8 mouse cellular contexts compared by ENCODE assay signal in the genomic region with DNA sequence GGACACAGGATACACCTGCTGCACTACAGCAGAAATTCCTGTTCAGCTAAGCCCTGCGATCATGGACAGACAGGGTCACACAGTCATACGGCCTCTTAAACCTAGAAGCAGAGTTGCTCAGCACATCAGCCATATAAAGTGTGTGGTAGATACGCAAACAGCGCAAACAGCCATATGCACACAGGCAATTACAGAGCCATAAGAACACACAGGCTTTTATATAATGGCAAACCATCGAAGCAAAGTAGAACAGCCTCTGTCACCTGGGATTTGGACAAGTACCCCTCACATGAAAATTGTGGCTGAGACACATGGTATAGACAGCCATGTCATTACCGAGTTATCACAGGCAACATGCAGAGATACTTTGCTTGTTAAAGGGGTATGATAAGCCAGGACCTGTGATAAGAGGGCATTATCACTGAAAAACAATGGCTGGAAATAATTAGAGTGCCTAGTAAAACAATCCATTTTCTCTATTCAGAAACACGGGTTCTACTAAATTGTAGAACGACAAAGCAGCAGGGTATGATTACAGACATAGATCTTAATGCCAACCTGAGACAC. TPM values are rescaled to one million over a fixed set of nuclear protein-coding genes. Genes with fewer than 3 reads are reported as not detected.
DNase-seq lines count a peak whose midpoint lies in the region; ATAC-seq lines count a peak whose summit lies in the region.

No protein-coding gene starts in this region.

- H3K27me3 ChIP-seq in kidney, embryonic 16.5 days (ENCODE audit: insufficient read depth, low read length) = no peaks in the 10 kb centered on the region
- H3K27me3 ChIP-seq in hindbrain, embryonic 16.5 days (replicated peaks; ENCODE audit: control insufficient read depth, insufficient read depth, low read length) = no peaks in the 10 kb centered on the region; the same call in 1 of the 2 replicates
- peaks cover 4% of the 10 kb centered on the region; the same call in 1 of the 2 replicates for H3K27me3 ChIP-seq in midbrain, embryonic 16.5 days (ENCODE audit: control insufficient read depth, insufficient read depth, low read depth, low read length)

- peaks cover 57% of the 10 kb centered on the region for H3K4me1 ChIP-seq in kidney, embryonic 16.5 days (ENCODE audit: insufficient read depth, low read length)
- peaks cover 18% of the 10 kb centered on the region for H3K4me1 ChIP-seq in hindbrain, embryonic 16.5 days (ENCODE audit: control insufficient read depth, insufficient read depth, low read depth, low read length)
- peaks cover 29% of the 10 kb centered on the region for H3K4me1 ChIP-seq in midbrain, embryonic 16.5 days (ENCODE audit: control insufficient read depth, insufficient read depth, low read length)

- no peaks in the 10 kb centered on the region for H3K36me3 ChIP-seq in kidney, embryonic 16.5 days (ENCODE audit: insufficient read depth, low read length)
- H3K36me3 ChIP-seq in hindbrain, embryonic 16.5 days (ENCODE audit: control insufficient read depth, insufficient read depth, low read length) = no peaks in the 10 kb centered on the region
- no peaks in the 10 kb centered on the region for H3K36me3 ChIP-seq in midbrain, embryonic 16.5 days (ENCODE audit: control insufficient read depth, insufficient read depth, low read length)

- H3K4me3 ChIP-seq in kidney, embryonic 16.5 days (ENCODE audit: low read length) = peak overlapping the region; percentile 55
- peak overlapping the region; percentile 55 for H3K4me3 ChIP-seq in hindbrain, embryonic 16.5 days (ENCODE audit: low read length)
- H3K4me3 ChIP-seq in midbrain, embryonic 16.5 days (ENCODE audit: low read depth, low read length) = peak overlapping the region; percentile 56

- H3K27ac ChIP-seq in kidney, embryonic 16.5 days (ENCODE audit: low read length) = peak overlapping the region; percentile 87; the same call in 1 of the 2 replicates
- H3K27ac ChIP-seq in hindbrain, embryonic 16.5 days (ENCODE audit: low read depth, low read length) = peak overlapping the region; percentile 81
- H3K27ac ChIP-seq in midbrain, embryonic 16.5 days (ENCODE audit: low read length) = peak overlapping the region; percentile 81

- H3K9me3 ChIP-seq in kidney, embryonic 16.5 days (ENCODE audit: low read length) = no peaks in the 10 kb centered on the region
- H3K9me3 ChIP-seq in hindbrain, embryonic 16.5 days (ENCODE audit: control insufficient read depth, low read length) = no peaks in the 10 kb centered on the region
- H3K9me3 ChIP-seq in midbrain, embryonic 16.5 days (replicated peaks; ENCODE audit: control insufficient read depth, low read length, poor library complexity, severe bottlenecking) = no peaks in the 10 kb centered on the region

- peak overlapping the region; percentile 100 for H3K4me2 ChIP-seq in kidney, embryonic 16.5 days (replicated peaks; ENCODE audit: low read depth, low read length)
- H3K4me2 ChIP-seq in hindbrain, embryonic 16.5 days (ENCODE audit: low read length) = peak overlapping the region; percentile 99
- H3K4me2 ChIP-seq in midbrain, embryonic 16.5 days (ENCODE audit: low read length) = peak overlapping the region; percentile 100

- DNase-seq in kidney, postnatal 25 days = no peak
- DNase-seq in spleen, postnatal 36 days (ENCODE audit: low spot score in 2 of 2) = no peak
- DNase-seq in spleen, adult 18-20 months = no peak
- DNase-seq in cerebellum, adult 9-11 months = no peak

- peak overlapping the region; percentile 75 for H3K9ac ChIP-seq in kidney, embryonic 16.5 days (replicated peaks; ENCODE audit: low read length)
- H3K9ac ChIP-seq in hindbrain, embryonic 16.5 days (ENCODE audit: low read depth, low read length) = 0 out of 2 replicates have a peak overlapping the region, but pooled peaks have one; percentile 72
- H3K9ac ChIP-seq in midbrain, embryonic 16.5 days (ENCODE audit: low read depth, low read length) = peak overlapping the region; percentile 76; the same call in 1 of the 2 replicates

- no peak for ATAC-seq in kidney, embryonic 16.5 days (ENCODE audit: low FRiP score, low TSS enrichment)
- peak; percentile 0; the same call in 1 of the 2 replicates for ATAC-seq in common myeloid progenitor, adult 5-6 weeks (replicated peaks; ENCODE audit: low read depth, poor library complexity, severe bottlenecking)
- no peak; the same call in 1 of the 2 replicates for ATAC-seq in hindbrain, embryonic 16.5 days
- no peak; the same call in 1 of the 2 replicates for ATAC-seq in midbrain, embryonic 16.5 days

- WGBS in kidney, embryonic 16.5 days = 41% methylated on average over 8 of the region's 8 CpGs
- 37% methylated on average over 8 of the region's 8 CpGs for WGBS in hindbrain, embryonic 16.5 days
- 37% methylated on average over 8 of the region's 8 CpGs for WGBS in midbrain, embryonic 16.5 days

RNA-seq across cellular contexts. Expression of a gene that starts 3.9 kb away (rescaled TPM):
- polyA plus RNA-seq in kidney, embryonic 16.5 days (2015; fragmentation: Nextera tagmentation; extraction: Ambion mirVana) = 34.8 and 35.2 TPM in 2 replicates
- 9.2 and 13.5 TPM in 2 replicates for total RNA-seq in common myeloid progenitor, adult 5-6 weeks (2017)
- 37.9 and 39.6 TPM in 2 replicates for polyA plus RNA-seq in hindbrain, embryonic 16.5 days (2015; fragmentation: Nextera tagmentation; extraction: Ambion mirVana)
- 39.3 and 43.8 TPM in 2 replicates for polyA plus RNA-seq in midbrain, embryonic 16.5 days (2015; fragmentation: Nextera tagmentation; extraction: Ambion mirVana)

RNA-seq across cellular contexts. Expression of a gene that starts 7.9 kb away (rescaled TPM):
- 8.3 and 11.7 TPM in 2 replicates for polyA plus RNA-seq in kidney, embryonic 16.5 days (2015; fragmentation: Nextera tagmentation; extraction: Ambion mirVana)
- total RNA-seq in common myeloid progenitor, adult 5-6 weeks (2017) = 82.2 and 102 TPM in 2 replicates
- polyA plus RNA-seq in hindbrain, embryonic 16.5 days (2015; fragmentation: Nextera tagmentation; extraction: Ambion mirVana) = 4.3 and 5.3 TPM in 2 replicates
- 5.3 TPM in 2 replicates for polyA plus RNA-seq in midbrain, embryonic 16.5 days (2015; fragmentation: Nextera tagmentation; extraction: Ambion mirVana)

RNA-seq across cellular contexts. Expression of a gene that starts 16.9 kb away (rescaled TPM):
- polyA plus RNA-seq in kidney, embryonic 16.5 days (2015; fragmentation: Nextera tagmentation; extraction: Ambion mirVana) = 137 and 138 TPM in 2 replicates
- 95.8 and 148 TPM in 2 replicates for total RNA-seq in common myeloid progenitor, adult 5-6 weeks (2017)
- 55.8 and 57.5 TPM in 2 replicates for polyA plus RNA-seq in hindbrain, embryonic 16.5 days (2015; fragmentation: Nextera tagmentation; extraction: Ambion mirVana)
- 47.9 and 51.3 TPM in 2 replicates for polyA plus RNA-seq in midbrain, embryonic 16.5 days (2015; fragmentation: Nextera tagmentation; extraction: Ambion mirVana)

RNA-seq across cellular contexts. Expression of a gene that starts 17.1 kb away (rescaled TPM):
- polyA plus RNA-seq in kidney, embryonic 16.5 days (2015; fragmentation: Nextera tagmentation; extraction: Ambion mirVana) = 810 and 819 TPM in 2 replicates
- total RNA-seq in common myeloid progenitor, adult 5-6 weeks (2017) = 631 and 634 TPM in 2 replicates
- polyA plus RNA-seq in hindbrain, embryonic 16.5 days (2015; fragmentation: Nextera tagmentation; extraction: Ambion mirVana) = 1,040 and 1,063 TPM in 2 replicates
- 1,134 and 1,161 TPM in 2 replicates for polyA plus RNA-seq in midbrain, embryonic 16.5 days (2015; fragmentation: Nextera tagmentation; extraction: Ambion mirVana)

RNA-seq across cellular contexts. Expression of a gene that starts 17.2 kb away (rescaled TPM):
- not detected in 2 replicates for polyA plus RNA-seq in kidney, embryonic 16.5 days (2015; fragmentation: Nextera tagmentation; extraction: Ambion mirVana)
- total RNA-seq in common myeloid progenitor, adult 5-6 weeks (2017) = not detected in 2 replicates
- not detected in 2 replicates for polyA plus RNA-seq in hindbrain, embryonic 16.5 days (2015; fragmentation: Nextera tagmentation; extraction: Ambion mirVana)
- polyA plus RNA-seq in midbrain, embryonic 16.5 days (2015; fragmentation: Nextera tagmentation; extraction: Ambion mirVana) = not detected in 2 replicates
